Mouse (Mus musculus) embryonic facial prominence, embryonic 14.5 days (tissue): Measurements from ENCODE around the gene E030018B13Rik. TPM values are rescaled to one million over a fixed set of nuclear protein-coding genes. Genes with fewer than 3 reads are reported as not detected.

Experiments
- ATAC-seq: fragments of 200-750 bp; cut with Nextera tagmentation; 2 replicates; pipeline ENCODE4 v1.8.0; 2017; ENCODE audit warnings: low read depth, moderate number of reproducible peaks, moderate TSS enrichment
- DNase-seq: peaks from one replicate; pipeline ENCODE4 v3.0.0-alpha.2; 2015; ENCODE audit warnings: low spot score
- H3K27ac ChIP-seq: fragments of 300-500 bp; sonication (generic); replicated peaks from 2 replicates; pipeline ENCODE4 v1.5.1; 2014; ENCODE audit warnings: low read depth, mild to moderate bottlenecking, low read length, moderate library complexity
- H3K27me3 ChIP-seq: fragments of 300-500 bp; sonication (generic); replicated peaks from 2 replicates; pipeline ENCODE4 v1.6.1; 2014; ENCODE audit warnings: low read length; ENCODE audit not compliant: control insufficient read depth, insufficient read depth
- H3K36me3 ChIP-seq: fragments of 300-500 bp; sonication (generic); 2 replicates; pipeline ENCODE4 v1.6.1; 2014; ENCODE audit warnings: low read length, mixed read lengths; ENCODE audit not compliant: control insufficient read depth, insufficient read depth
- H3K4me1 ChIP-seq: fragments of 300-500 bp; sonication (generic); 2 replicates; pipeline ENCODE4 v1.6.1; 2014; ENCODE audit warnings: antibody characterized with exemption, low read length; ENCODE audit not compliant: control insufficient read depth, insufficient read depth
- H3K4me2 ChIP-seq: fragments of 300-500 bp; sonication (generic); 2 replicates; pipeline ENCODE4 v1.6.1; 2014; ENCODE audit warnings: low read depth, mild to moderate bottlenecking, low read length, moderate library complexity, mixed read lengths
- H3K4me3 ChIP-seq: fragments of 300-500 bp; sonication (generic); 2 replicates; pipeline ENCODE4 v1.5.1; 2014; ENCODE audit warnings: low read depth, mild to moderate bottlenecking, low read length
- H3K9ac ChIP-seq: fragments of 300-500 bp; sonication (generic); 2 replicates; pipeline ENCODE4 v1.6.1; 2014; ENCODE audit warnings: low read depth, mild to moderate bottlenecking, low read length, moderate library complexity, mixed read lengths
- H3K9me3 ChIP-seq: fragments of 300-500 bp; sonication (generic); 2 replicates; pipeline ENCODE4 v1.6.1; 2016; ENCODE audit warnings: low read length; ENCODE audit not compliant: control insufficient read depth
- WGBS: fragments of 180-500 bp; shearing (Covaris S2); extraction: QIAGEN DNeasy Blood & Tissue Kit; methylation state at CpG from one replicate; pipeline ENCODE4 v1.1.7; 2014; 5-methylcytosine and 5-hydroxymethylcytosine counted together
- polyA plus RNA-seq: library from polyadenylated mRNA; unstranded; fragments of >200 nt; fragmentation: Nextera tagmentation; extraction: Ambion mirVana; gene quantifications from 2 replicates; pipeline ENCODE4 v1.2.1, GENCODE M21; 2014

Gene E030018B13Rik
- polyA plus RNA-seq, 1 experiment from 2014 or later, result not detected

GRCm38 (mm10) chr7:63910912-63911311 is 5.7 kb upstream of the E030018B13Rik start:
- H3K9ac ChIP-seq, result no peak overlapping the region
- no peaks in the 10 kb centered on the region for H3K9me3 ChIP-seq
- no peak overlapping the region for H3K4me2 ChIP-seq
- H3K27ac ChIP-seq, result no peak overlapping the region; the same call in 1 of the 2 replicates
- H3K36me3 ChIP-seq, result no peaks in the 10 kb centered on the region
- no peaks in the 10 kb centered on the region for H3K27me3 ChIP-seq
- WGBS, result 39% methylated on average over 4 of the region's 4 CpGs
- DNase-seq (no peak), ATAC-seq (no peak)
- no peak overlapping the region for H3K4me3 ChIP-seq
- peaks cover 22% of the 10 kb centered on the region for H3K4me1 ChIP-seq

DNA sequence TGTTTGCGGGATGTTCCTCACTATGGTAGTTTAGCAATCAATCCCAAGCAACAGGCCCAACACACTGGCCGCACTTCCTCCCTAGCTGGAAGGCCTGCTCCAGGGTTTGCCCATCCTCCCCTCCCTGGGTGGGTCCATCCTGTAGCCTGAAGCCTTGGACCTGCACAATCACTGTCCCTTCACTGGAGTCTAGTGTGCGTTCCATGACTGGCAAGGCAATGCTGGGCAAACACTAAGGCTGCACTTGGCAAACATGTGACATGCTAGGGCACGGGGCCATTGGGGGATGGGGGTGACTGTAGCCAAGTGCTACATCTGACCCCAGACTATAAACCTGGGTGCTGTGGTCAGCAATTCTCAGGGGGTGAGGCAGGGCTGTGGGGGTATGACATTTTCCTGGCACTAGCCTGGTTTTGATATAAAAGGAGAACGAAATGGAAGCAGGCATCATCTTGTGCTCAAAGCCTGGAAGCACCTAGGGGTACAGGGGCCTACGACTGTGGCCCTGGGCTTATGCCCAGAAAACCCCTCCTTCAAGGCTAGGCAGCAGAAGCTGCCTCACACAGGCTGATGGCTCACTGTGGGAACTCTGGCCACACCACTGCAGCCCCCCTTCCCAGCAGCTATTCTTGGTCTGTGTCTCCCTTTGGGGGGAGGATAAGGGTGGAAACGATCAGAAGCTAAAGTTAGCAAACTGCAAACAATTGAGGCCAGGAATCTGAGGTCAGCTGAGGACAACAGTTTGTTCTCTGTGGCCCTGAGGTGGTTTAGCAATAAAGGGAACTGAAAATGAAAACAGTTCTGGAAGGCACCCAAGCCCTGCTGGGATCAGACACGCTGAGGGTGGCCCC is 5.0 kb upstream of the E030018B13Rik start:
- peaks cover 22% of the 10 kb centered on the region for H3K4me1 ChIP-seq
- H3K36me3 ChIP-seq, result no peaks in the 10 kb centered on the region
- ATAC-seq (no peak), DNase-seq (no peak)
- H3K4me2 ChIP-seq, result 0 out of 2 replicates have a peak overlapping the region, but pooled peaks have one; percentile 20
- 49% methylated on average over 8 of the region's 8 CpGs for WGBS
- peak overlapping the region; percentile 29; the same call in 1 of the 2 replicates for H3K27ac ChIP-seq
- H3K9me3 ChIP-seq, result no peaks in the 10 kb centered on the region
- peak overlapping the region; percentile 25; the same call in 1 of the 2 replicates for H3K9ac ChIP-seq
- no peaks in the 10 kb centered on the region for H3K27me3 ChIP-seq
- H3K4me3 ChIP-seq, result no peak overlapping the region

DNA sequence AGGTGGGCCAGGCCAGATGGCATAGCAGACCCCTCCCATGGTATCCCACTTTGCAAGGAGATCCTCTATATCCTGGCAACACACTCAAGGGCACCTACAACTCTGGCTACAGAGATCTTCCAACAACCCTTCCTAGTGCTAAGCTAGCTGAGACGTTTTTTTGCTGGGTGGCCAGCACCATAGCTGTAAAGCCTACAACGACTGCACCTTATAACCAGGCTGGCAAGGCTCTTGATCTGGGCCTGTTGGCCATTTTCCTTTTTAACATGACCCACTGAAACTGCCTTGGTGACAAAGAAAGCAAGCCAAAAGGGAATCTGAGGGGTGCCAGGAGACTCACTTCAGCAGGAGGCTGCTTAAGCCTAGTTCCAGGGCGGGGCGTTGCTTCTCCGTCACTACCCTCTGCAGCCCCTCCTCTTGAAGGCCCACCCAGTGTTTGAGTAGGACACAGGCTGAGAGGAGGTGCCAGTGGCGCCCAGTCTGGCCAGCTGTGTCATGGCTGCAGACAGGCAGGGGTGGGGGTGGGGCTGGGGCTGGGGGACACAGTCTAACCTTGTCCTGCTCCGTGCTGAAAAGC is 4.3 kb upstream of the E030018B13Rik start:
- Histone ChIP-seq H3K9me3 (no peaks in the 10 kb centered on the region), H3K4me2 (no peak overlapping the region), H3K9ac (no peak overlapping the region; the same call in 1 of the 2 replicates), H3K27ac (peak overlapping the region; percentile 29; the same call in 1 of the 2 replicates), H3K4me1 (peaks cover 22% of the 10 kb centered on the region), H3K27me3 (no peaks in the 10 kb centered on the region), H3K36me3 (no peaks in the 10 kb centered on the region), H3K4me3 (no peak overlapping the region)
- peak; percentile 35 for ATAC-seq
- DNase-seq, result peak; percentile 45
- WGBS, result 40% methylated on average over 7 of the region's 7 CpGs

- Histone ChIP-seq H3K36me3 (no peaks in the 10 kb centered on the region), H3K27ac (no peak overlapping the region), H3K4me1 (peaks cover 20% of the 10 kb centered on the region), H3K4me2 (no peak overlapping the region), H3K27me3 (no peaks in the 10 kb centered on the region), H3K4me3 (no peak overlapping the region), H3K9ac (no peak overlapping the region), H3K9me3 (no peaks in the 10 kb centered on the region)
- DNase-seq (no peak), ATAC-seq (no peak)
- WGBS, result 46% methylated on average over 12 of the region's 12 CpGs
Observed at GRCm38 (mm10) chr7:63912924-63913723, 3.5 kb upstream of the E030018B13Rik start.

DNA sequence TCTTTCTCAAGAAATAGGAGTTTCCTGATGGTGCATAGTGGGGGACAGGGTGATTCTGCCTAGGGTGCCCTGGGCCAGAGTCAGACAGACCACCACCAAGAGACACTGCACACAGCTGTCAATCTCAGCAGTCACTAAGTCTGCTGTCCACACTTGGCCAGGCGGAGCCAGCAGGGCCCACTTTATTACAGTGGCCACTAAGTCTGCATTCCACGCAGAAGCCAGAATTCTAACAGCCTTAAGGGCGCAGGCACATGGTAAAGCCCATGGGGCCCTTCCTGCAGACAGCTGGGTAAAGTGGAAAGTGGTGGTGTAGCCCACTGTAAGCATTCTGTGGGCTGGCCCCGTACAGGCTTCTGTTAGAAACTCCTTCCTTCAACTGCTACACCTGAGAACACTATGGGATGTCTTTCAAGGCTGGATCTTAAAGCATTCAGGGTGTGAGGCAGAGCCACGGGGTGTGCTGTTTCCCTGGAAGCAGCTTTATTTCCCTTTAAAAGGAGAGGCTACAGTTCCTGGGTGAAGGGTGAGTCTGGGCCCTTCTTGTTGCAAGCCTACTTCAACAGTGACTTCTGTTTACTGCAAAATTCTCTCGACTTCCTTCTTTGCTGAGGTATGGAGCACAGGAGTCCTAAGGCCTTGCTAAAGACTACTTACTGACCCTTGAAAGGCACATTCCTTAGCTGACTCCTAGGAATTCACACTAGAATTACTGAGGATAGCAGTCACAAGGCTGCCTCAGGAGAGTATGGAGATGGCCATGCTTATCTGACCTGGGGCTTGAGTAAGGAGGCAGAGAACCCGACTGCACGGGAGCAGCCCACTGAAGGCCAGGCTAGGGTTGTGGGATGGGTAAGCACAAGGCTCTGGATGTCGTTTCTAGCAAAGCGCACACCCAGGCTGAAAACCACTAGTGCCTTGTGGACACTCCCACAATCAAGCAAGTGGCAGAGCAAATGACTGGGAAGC is 2.6 kb upstream of the E030018B13Rik start:
- 46% methylated on average over 10 of the region's 10 CpGs for WGBS
- no peaks in the 10 kb centered on the region for H3K9me3 ChIP-seq
- H3K4me2 ChIP-seq, result no peak overlapping the region
- H3K27ac ChIP-seq, result no peak overlapping the region
- no peak overlapping the region for H3K9ac ChIP-seq
- no peaks in the 10 kb centered on the region for H3K36me3 ChIP-seq
- DNase-seq (no peak), ATAC-seq (no peak)
- no peaks in the 10 kb centered on the region for H3K27me3 ChIP-seq
- no peak overlapping the region for H3K4me3 ChIP-seq
- H3K4me1 ChIP-seq, result peaks cover 15% of the 10 kb centered on the region

GRCm38 (mm10) chr7:63914891-63915290 is 1.8 kb upstream of the E030018B13Rik start:
- H3K27ac ChIP-seq, result no peak overlapping the region
- DNase-seq, result no peak
- no peak overlapping the region for H3K4me2 ChIP-seq
- H3K4me1 ChIP-seq, result peaks cover 15% of the 10 kb centered on the region
- H3K9ac ChIP-seq, result no peak overlapping the region
- 87% methylated on average over 2 of the region's 2 CpGs for WGBS
- H3K4me3 ChIP-seq, result no peak overlapping the region
- no peak for ATAC-seq
- no peaks in the 10 kb centered on the region for H3K9me3 ChIP-seq
- no peaks in the 10 kb centered on the region for H3K27me3 ChIP-seq
- H3K36me3 ChIP-seq, result no peaks in the 10 kb centered on the region

DNA sequence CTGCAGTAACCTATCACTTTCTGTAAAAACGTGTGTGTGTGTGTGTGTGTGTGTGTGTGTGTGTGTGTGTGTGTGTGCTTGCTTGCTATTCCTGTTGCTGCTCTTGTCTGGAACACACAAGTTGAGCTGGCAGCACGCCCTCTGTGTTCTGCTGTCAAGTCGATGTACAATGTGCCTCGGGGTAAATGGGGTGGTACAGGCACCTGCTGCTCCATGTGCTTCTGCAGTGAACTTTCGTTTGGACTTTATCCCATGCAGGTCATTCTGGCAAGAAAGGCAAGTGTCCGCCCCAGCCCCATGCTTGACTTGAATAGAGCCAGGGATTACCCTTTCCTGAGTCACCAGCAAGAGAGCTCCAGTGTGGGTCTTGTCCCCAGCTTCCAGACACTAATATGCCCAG is 1.0 kb downstream of the E030018B13Rik start:
- ATAC-seq (no peak), DNase-seq (peak; percentile 51)
- no peak overlapping the region for H3K4me2 ChIP-seq
- no peak overlapping the region for H3K4me3 ChIP-seq
- H3K9ac ChIP-seq, result no peak overlapping the region
- no peaks in the 10 kb centered on the region for H3K9me3 ChIP-seq
- peaks cover 9% of the 10 kb centered on the region; the same call in 1 of the 2 replicates for H3K4me1 ChIP-seq
- H3K27me3 ChIP-seq, result no peaks in the 10 kb centered on the region
- H3K27ac ChIP-seq, result no peak overlapping the region
- 63% methylated on average over 6 of the region's 6 CpGs for WGBS
- no peaks in the 10 kb centered on the region for H3K36me3 ChIP-seq
